Mouse (Mus musculus) cerebellum, adult (tissue): ENCODE measurements around the gene Atp11a.
A peak's percentile ranks its signal among the peaks of the same experiment; 100 is the strongest.

Experiments used
- ATAC-seq: cut with Nextera tagmentation; 2 replicates; pipeline ENCODE4 v1.9.2; 2017; ENCODE audit warnings: mild to moderate bottlenecking, moderate library complexity, mixed read lengths; ENCODE audit not compliant: insufficient number of reproducible peaks, low FRiP score, low TSS enrichment

Atp11a gene

GRCm38 (mm10) chr8:12808018-12808417, 51.2 kb downstream of the Atp11a start:
- ATAC-seq: no peak

- ATAC-seq: no peak
Observed at GRCm38 (mm10) chr8:12809516-12809915, 52.7 kb downstream of the Atp11a start.

GRCm38 (mm10) chr8:12811231-12811630, 54.4 kb downstream of the Atp11a start:
- no peak for ATAC-seq

GRCm38 (mm10) chr8:12816412-12816811, 59.6 kb downstream of the Atp11a start:
- ATAC-seq: no peak

- no peak for ATAC-seq
Observed at GRCm38 (mm10) chr8:12822892-12823291, 66.1 kb downstream of the Atp11a start.

GRCm38 (mm10) chr8:12824562-12824961, 67.7 kb downstream of the Atp11a start:
- no peak for ATAC-seq

GRCm38 (mm10) chr8:12825236-12825635, 68.4 kb downstream of the Atp11a start:
- no peak for ATAC-seq

- ATAC-seq: no peak
Observed at GRCm38 (mm10) chr8:12825686-12826237, 68.9 kb downstream of the Atp11a start.

- no peak for ATAC-seq
Observed at GRCm38 (mm10) chr8:12827124-12827523, 70.3 kb downstream of the Atp11a start.

GRCm38 (mm10) chr8:12828298-12828697, 71.5 kb downstream of the Atp11a start:
- ATAC-seq: no peak

GRCm38 (mm10) chr8:12829381-12829780, 72.6 kb downstream of the Atp11a start:
- ATAC-seq: no peak

- no peak for ATAC-seq
Observed at GRCm38 (mm10) chr8:12831659-12832589, 75.1 kb downstream of the Atp11a start.

- ATAC-seq: no peak
Observed at GRCm38 (mm10) chr8:12833616-12834015, 76.8 kb downstream of the Atp11a start.

- no peak for ATAC-seq
Observed at GRCm38 (mm10) chr8:12840834-12841233, 84.0 kb downstream of the Atp11a start.

- ATAC-seq: no peak
Observed at GRCm38 (mm10) chr8:12842342-12842995, 85.7 kb downstream of the Atp11a start.

GRCm38 (mm10) chr8:12844347-12844950, 87.6 kb downstream of the Atp11a start:
- no peak for ATAC-seq

- no peak for ATAC-seq
Observed at GRCm38 (mm10) chr8:12846447-12846846, 89.6 kb downstream of the Atp11a start.

- ATAC-seq: no peak
Observed at GRCm38 (mm10) chr8:12851241-12851640, 94.4 kb downstream of the Atp11a start.

- no peak for ATAC-seq
Observed at GRCm38 (mm10) chr8:12856038-12856437, 99.2 kb downstream of the Atp11a start.

GRCm38 (mm10) chr8:12863061-12863460, 106.2 kb downstream of the Atp11a start:
- peak; percentile 66; the same call in 1 of the 2 replicates for ATAC-seq

GRCm38 (mm10) chr8:12863608-12864007, 106.8 kb downstream of the Atp11a start:
- 0 out of 2 replicates have a peak, but pooled peaks have one; percentile 18 for ATAC-seq
